Mouse (Mus musculus): ENCODE measurements around the gene Clstn3. TPM values are rescaled to one million over a fixed set of nuclear protein-coding genes. Genes with fewer than 3 reads are reported as not detected.

The Clstn3 gene
- polyA plus RNA-seq, 1 experiment: 385 TPM

- DNase-seq: no peak
- Histone ChIP-seq H3K4me1 (ENCODE audit: control insufficient read depth, insufficient read depth, low read length) (no peaks in the 10 kb centered on the region), H3K4me3 (replicated peaks; ENCODE audit: insufficient read depth, low read depth, low read length) (no peak overlapping the region), H3K27me3 (ENCODE audit: control insufficient read depth, insufficient read depth, low read length) (no peaks in the 10 kb centered on the region), H3K27ac (ENCODE audit: insufficient read depth, low read length) (no peak overlapping the region)
- TF ChIP-seq POLR2A (IDR thresholded peaks at IDR 0.05; ENCODE audit: borderline replicate concordance, insufficient read depth, low read length) (no peak), CTCF (IDR thresholded peaks at IDR 0.05; ENCODE audit: borderline replicate concordance, insufficient read depth, low read depth, low read length) (no peak)
- 92% methylated on average over 4 of the region's 4 CpGs for WGBS
Measured at GRCm38 (mm10) chr6:124501473-124501872, 36.9 kb upstream of the Clstn3 start.

- Histone ChIP-seq H3K4me1 (ENCODE audit: control insufficient read depth, insufficient read depth, low read length) (no peaks in the 10 kb centered on the region), H3K4me3 (replicated peaks; ENCODE audit: insufficient read depth, low read depth, low read length) (no peak overlapping the region), H3K27ac (ENCODE audit: insufficient read depth, low read length) (no peak overlapping the region), H3K27me3 (ENCODE audit: control insufficient read depth, insufficient read depth, low read length) (no peaks in the 10 kb centered on the region)
- no peak for DNase-seq
- no peak for TF ChIP-seq CTCF (IDR thresholded peaks at IDR 0.05; ENCODE audit: borderline replicate concordance, insufficient read depth, low read depth, low read length)
- WGBS: 65% methylated on average over 10 of the region's 10 CpGs
Measured at GRCm38 (mm10) chr6:124499914-124500566, 35.4 kb upstream of the Clstn3 start.

DNA sequence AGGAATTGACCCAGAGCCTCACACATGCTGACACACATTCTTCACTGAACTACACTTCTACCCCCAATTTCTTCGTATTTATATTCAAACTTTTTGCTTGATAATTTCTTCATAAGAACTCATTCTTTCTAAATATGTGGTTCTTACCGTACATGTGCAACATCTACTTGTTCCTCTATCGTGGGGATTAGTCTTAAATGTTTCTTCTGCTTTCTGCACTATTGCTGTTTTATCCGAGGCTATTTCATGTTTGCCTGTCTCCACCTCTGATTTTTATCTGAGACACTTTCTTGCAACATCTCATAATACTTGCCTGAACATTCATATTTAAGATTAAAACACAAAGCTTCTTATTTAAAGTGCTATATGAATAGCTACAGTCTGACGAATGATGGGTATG, 31.5 kb upstream of the Clstn3 start:
- WGBS: 92% methylated on average over 5 of the region's 5 CpGs
- Histone ChIP-seq H3K27me3 (ENCODE audit: control insufficient read depth, insufficient read depth, low read length) (no peaks in the 10 kb centered on the region), H3K27ac (ENCODE audit: insufficient read depth, low read length) (no peak overlapping the region), H3K4me1 (ENCODE audit: control insufficient read depth, insufficient read depth, low read length) (no peaks in the 10 kb centered on the region; the same call in 1 of the 2 replicates), H3K4me3 (replicated peaks; ENCODE audit: insufficient read depth, low read depth, low read length) (no peak overlapping the region)
- DNase-seq: no peak
- no peak for TF ChIP-seq CTCF (IDR thresholded peaks at IDR 0.05; ENCODE audit: borderline replicate concordance, insufficient read depth, low read depth, low read length)
- no peak for TF ChIP-seq POLR2A (IDR thresholded peaks at IDR 0.05; ENCODE audit: borderline replicate concordance, insufficient read depth, low read length)

GRCm38 (mm10) chr6:124493886-124494285, 29.3 kb upstream of the Clstn3 start:
- H3K4me3 ChIP-seq (replicated peaks; ENCODE audit: insufficient read depth, low read depth, low read length): no peak overlapping the region
- no peak for TF ChIP-seq POLR2A (IDR thresholded peaks at IDR 0.05; ENCODE audit: borderline replicate concordance, insufficient read depth, low read length)
- TF ChIP-seq CTCF (IDR thresholded peaks at IDR 0.05; ENCODE audit: borderline replicate concordance, insufficient read depth, low read depth, low read length): no peak
- no peak for DNase-seq
- no peak overlapping the region for H3K27ac ChIP-seq (ENCODE audit: insufficient read depth, low read length)
- H3K4me1 ChIP-seq (ENCODE audit: control insufficient read depth, insufficient read depth, low read length): no peaks in the 10 kb centered on the region; the same call in 1 of the 2 replicates
- 76% methylated on average over 5 of the region's 5 CpGs for WGBS
- no peaks in the 10 kb centered on the region for H3K27me3 ChIP-seq (ENCODE audit: control insufficient read depth, insufficient read depth, low read length)

DNA sequence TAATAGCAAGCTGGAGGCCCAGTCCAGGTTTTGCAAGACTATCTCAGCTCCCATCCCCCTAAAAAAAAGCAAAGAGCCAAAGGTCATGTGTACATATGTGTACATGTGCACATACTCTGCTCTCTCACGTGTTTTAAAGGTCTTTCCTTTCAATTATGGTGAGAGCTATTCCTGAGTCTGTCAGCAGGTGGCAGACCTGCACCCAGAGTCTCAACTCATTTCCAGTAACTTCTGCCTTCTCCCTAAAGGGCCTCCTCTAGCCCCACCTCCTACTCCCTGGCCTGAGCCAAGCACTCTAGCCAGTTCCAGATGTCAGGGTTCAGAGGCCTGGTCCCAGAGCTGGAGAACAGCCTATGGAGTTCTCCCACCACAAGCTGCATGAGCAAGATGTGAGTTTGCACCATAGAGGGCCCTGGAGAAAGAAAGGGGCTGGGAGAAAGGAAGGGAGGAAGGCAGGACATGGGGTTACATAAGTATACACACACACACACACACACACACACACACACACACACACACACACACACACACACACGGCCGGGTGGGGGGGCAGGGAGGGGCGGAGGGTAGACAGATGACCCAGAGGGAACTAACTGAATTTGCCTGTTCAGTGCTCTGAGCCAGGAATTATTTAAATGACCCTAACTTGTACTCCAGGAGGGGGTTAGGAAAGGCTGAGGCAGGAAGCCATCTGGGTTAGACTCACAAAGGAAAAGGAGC, 28.4 kb upstream of the Clstn3 start, which contains the start of gene C1rl:
C1rl (plus strand) TSS at position 272 of the 720 bp plus-strand sequence.
- DNase-seq: peak; percentile 68 to 74
- Histone ChIP-seq H3K27me3 (ENCODE audit: control insufficient read depth, insufficient read depth, low read length) (no peaks in the 10 kb centered on the region), H3K4me1 (ENCODE audit: control insufficient read depth, insufficient read depth, low read length) (no peaks in the 10 kb centered on the region; the same call in 1 of the 2 replicates), H3K4me3 (replicated peaks; ENCODE audit: insufficient read depth, low read depth, low read length) (no peak within 1 kb of the TSS), H3K27ac (ENCODE audit: insufficient read depth, low read length) (no peak within 1 kb of the TSS)
- TF ChIP-seq POLR2A (IDR thresholded peaks at IDR 0.05; ENCODE audit: borderline replicate concordance, insufficient read depth, low read length) (no peak), CTCF (IDR thresholded peaks at IDR 0.05; ENCODE audit: borderline replicate concordance, insufficient read depth, low read depth, low read length) (peak; percentile 70)
- 59% methylated on average over 4 of the region's 4 CpGs for WGBS

GRCm38 (mm10) chr6:124491427-124491826, 26.8 kb upstream of the Clstn3 start:
- no peak overlapping the region for H3K27ac ChIP-seq (ENCODE audit: insufficient read depth, low read length)

DNA sequence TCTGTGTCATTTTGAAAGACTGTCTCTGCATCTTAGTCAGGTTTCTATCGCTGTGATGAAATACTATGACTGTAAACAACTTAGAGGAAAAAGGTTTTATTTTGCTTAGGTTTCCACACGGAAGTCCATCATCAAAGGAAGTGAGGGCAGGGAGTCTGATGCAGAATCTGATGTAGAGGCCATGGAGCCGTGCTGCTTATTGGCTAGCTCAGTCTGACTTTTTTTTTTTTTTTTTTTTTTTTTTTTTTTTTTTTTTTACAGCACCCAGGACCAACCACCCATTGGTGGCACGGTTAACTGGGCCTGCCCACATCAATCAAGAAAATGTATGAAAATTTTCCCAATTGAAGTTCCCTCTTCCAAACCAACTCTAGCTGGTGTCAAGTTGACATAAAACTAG, 24.4 kb upstream of the Clstn3 start:
- TF ChIP-seq POLR2A (IDR thresholded peaks at IDR 0.05; ENCODE audit: borderline replicate concordance, insufficient read depth, low read length) (no peak), CTCF (IDR thresholded peaks at IDR 0.05; ENCODE audit: borderline replicate concordance, insufficient read depth, low read depth, low read length) (no peak)
- no peak for DNase-seq
- no peaks in the 10 kb centered on the region for H3K27me3 ChIP-seq (ENCODE audit: control insufficient read depth, insufficient read depth, low read length)
- no peak overlapping the region for H3K4me3 ChIP-seq (replicated peaks; ENCODE audit: insufficient read depth, low read depth, low read length)
- no peaks in the 10 kb centered on the region; the same call in 1 of the 2 replicates for H3K4me1 ChIP-seq (ENCODE audit: control insufficient read depth, insufficient read depth, low read length)
- WGBS: 83% methylated on average over 4 of the region's 4 CpGs
- H3K27ac ChIP-seq (ENCODE audit: insufficient read depth, low read length): no peak overlapping the region

More at GRCm38 (mm10) chr6:124491427-124491826, 26.8 kb upstream of the Clstn3 start:
- Histone ChIP-seq H3K27me3 (ENCODE audit: control insufficient read depth, insufficient read depth, low read length) (no peaks in the 10 kb centered on the region), H3K4me1 (ENCODE audit: control insufficient read depth, insufficient read depth, low read length) (no peaks in the 10 kb centered on the region; the same call in 1 of the 2 replicates), H3K4me3 (replicated peaks; ENCODE audit: insufficient read depth, low read depth, low read length) (no peak overlapping the region)
- TF ChIP-seq CTCF (IDR thresholded peaks at IDR 0.05; ENCODE audit: borderline replicate concordance, insufficient read depth, low read depth, low read length) (no peak), POLR2A (IDR thresholded peaks at IDR 0.05; ENCODE audit: borderline replicate concordance, insufficient read depth, low read length) (no peak)
- no peak for DNase-seq
- 78% methylated on average over 6 of the region's 6 CpGs for WGBS

GRCm38 (mm10) chr6:124487509-124487908, 22.9 kb upstream of the Clstn3 start:
- WGBS: 75% methylated on average over 2 of the region's 2 CpGs
- H3K27ac ChIP-seq (ENCODE audit: insufficient read depth, low read length): no peak overlapping the region
- H3K27me3 ChIP-seq (ENCODE audit: control insufficient read depth, insufficient read depth, low read length): no peaks in the 10 kb centered on the region
- H3K4me1 ChIP-seq (ENCODE audit: control insufficient read depth, insufficient read depth, low read length): no peaks in the 10 kb centered on the region
- no peak overlapping the region for H3K4me3 ChIP-seq (replicated peaks; ENCODE audit: insufficient read depth, low read depth, low read length)
- DNase-seq: no peak
- TF ChIP-seq CTCF (IDR thresholded peaks at IDR 0.05; ENCODE audit: borderline replicate concordance, insufficient read depth, low read depth, low read length) (no peak), POLR2A (IDR thresholded peaks at IDR 0.05; ENCODE audit: borderline replicate concordance, insufficient read depth, low read length) (no peak)

Data from cerebellum, adult 2 months (tissue).